Mouse (Mus musculus) E14TG2a.4 (cell line): ENCODE measurements around the gene Igf1r.

Source experiments
- CTCF ChIP-seq: conservative IDR thresholded peaks from 2 replicates; pipeline ENCODE4 v1.5.1; 2014; ENCODE audit warnings: low read length
- NANOG ChIP-seq: IDR thresholded peaks from 2 replicates; pipeline ENCODE4 v1.6.1; 2014; ENCODE audit warnings: borderline replicate concordance, low read length, mixed read lengths
- POU5F1 ChIP-seq: IDR thresholded peaks from 2 replicates; pipeline ENCODE4 v1.6.1; 2014; ENCODE audit warnings: low read length, borderline replicate concordance

DNA sequence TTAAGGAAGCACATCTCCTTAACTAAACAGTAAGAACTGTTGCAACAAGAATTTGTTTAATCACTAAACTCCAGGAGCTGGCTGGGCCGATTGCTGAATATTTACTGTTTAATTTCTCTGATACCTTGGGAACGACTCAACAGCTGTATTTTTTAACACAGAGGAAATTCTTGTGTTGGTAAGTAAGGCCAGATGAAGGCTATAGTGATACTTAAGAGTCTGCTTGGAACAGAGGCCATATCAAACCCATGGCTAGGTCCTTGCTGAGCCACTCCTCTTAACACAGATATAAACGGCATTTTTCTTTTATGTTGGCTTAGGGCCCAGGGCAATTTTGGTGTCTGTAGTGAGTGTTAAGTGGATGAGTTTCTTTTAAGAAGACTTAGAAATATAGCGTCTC lies 317.9 kb downstream of the Igf1r start:
- no peak for TF ChIP-seq CTCF
- TF ChIP-seq NANOG = no peak
- TF ChIP-seq POU5F1 = no peak
